Mouse (Mus musculus) frontal cortex, adult 2 months (tissue): ENCODE measurements around the gene Gm20388. TPM values are rescaled to one million over a fixed set of nuclear protein-coding genes. Genes with fewer than 3 reads are reported as not detected.
"Not testable (repeated sequence)": the region's sequence is repeated elsewhere in the genome, so short reads cannot be mapped to it uniquely, and the experiment has no call there.

Experiments used
- DNase-seq, 2 experiments: peaks; one replicate each; pipeline ENCODE4 v3.0.0; 2022; ENCODE audit warnings: low spot score in 1 of 2; ENCODE audit errors: extremely low spot score in 1 of 2
- polyA plus RNA-seq: library from polyadenylated mRNA; depleted of rRNA; stranded (reverse); fragments of >200 nt; gene quantifications from 2 replicates; pipeline ENCODE4 v1.2.3, GENCODE M21; 2012

Gene Gm20388
- polyA plus RNA-seq, 1 experiment = 22.2 TPM

DNA sequence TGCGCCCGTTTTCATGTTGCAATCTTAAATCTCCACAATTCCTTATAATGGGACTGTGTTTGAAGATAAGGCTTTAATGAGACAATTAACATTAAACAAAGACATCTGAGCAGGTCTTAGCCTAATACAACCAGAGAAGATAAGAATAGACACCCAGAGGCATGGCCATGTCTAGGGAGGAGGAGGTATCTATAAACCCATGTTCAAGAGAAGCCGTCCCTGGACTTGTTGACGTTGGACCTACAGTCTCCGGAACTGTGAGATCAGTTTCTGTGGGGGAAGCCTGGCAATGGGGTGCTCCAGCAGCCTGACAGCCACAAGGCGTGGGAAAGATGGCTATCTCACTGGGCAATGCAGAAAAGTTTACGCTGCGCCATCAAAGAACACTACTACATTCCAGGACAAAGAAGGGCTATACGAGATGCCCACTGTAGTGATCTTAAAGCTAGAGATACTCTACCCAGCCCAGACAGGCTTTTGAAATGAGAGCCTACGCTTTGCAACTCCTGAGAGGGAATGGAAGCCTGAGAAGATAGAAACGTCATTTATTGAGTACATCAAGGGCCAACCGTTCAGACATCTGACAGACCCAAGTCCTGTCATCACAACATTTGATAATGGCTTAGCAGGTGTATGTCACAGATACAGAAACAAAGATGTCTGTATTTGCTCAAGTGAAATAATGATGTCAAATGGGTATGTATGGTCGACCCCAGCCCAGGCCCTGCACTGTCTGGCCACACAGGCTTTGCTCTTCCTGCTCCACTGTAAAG lies 4079.8 kb downstream of the Gm20388 start:
- no peak for DNase-seq

- no peak for DNase-seq
These were observed 4081.9 kb downstream of the Gm20388 start for GRCm38 (mm10) chr8:123992587-123992986.

DNA sequence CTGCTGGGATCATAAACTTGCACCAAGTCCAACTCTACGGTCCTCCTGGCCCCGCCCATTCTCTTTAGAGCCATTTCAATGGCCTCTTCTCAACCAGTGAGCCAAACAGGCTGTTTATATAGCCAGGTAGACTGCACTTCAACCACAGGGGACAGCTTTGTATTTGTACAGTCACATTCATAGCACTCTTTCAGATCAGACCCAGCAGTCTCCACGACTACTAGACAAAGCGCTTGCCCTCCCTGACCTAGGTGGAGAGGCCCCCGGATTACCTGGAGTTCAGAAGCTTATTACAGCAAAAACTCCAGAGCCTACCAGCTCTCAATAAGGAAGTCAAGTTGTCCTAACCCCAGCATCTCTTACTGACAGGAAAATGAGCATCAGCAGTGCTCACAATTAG lies 4083.0 kb downstream of the Gm20388 start:
- DNase-seq = no peak

- no peak for DNase-seq
These were observed 4083.4 kb downstream of the Gm20388 start for GRCm38 (mm10) chr8:123993997-123994396.

DNA sequence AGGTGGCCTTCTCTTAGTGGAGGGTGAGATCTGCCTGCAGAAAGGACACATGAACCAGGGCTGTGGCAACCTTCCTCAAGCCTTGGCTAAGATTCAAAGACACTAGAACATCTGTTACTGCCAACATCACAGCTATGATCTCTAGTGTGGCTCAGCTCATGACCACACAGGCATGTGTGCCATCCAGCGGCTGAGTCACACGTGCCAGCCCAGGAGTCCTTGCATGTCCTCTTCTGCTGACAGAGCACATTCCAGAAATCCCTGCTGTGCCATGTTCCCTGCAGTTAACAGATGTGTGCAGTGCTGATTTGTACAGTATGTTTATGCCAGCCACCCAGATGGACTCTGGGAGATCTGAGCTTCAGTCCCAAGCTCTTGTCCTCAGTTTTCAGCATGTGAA lies 4088.9 kb downstream of the Gm20388 start:
- no peak for DNase-seq

DNA sequence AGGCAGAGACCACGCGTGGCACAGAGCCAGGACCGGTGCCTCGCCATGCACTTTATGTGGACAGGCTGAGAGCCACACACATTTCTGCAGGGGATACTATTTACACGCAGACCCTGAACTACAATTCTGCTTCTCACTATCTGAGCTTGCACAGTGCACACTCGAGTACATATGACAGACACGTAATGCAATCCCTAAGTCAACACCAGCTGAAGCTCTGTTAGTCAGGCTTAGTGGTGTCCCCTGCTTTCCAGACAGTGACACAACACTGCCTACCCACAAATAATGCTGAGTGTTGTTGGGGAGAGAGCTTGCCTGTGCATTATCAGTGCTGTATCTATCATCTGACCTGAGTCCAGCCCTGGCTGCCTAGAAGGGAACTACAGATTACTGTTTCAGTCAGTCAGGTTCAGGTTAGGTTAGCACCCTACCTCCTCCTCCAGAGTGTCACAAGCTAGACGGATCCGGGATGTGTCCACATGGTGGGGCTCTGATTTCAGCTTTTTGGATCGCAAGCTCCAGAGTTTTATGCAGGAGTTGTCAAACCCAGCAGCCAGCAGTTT lies 4092.0 kb downstream of the Gm20388 start:
- no peak for DNase-seq

DNA sequence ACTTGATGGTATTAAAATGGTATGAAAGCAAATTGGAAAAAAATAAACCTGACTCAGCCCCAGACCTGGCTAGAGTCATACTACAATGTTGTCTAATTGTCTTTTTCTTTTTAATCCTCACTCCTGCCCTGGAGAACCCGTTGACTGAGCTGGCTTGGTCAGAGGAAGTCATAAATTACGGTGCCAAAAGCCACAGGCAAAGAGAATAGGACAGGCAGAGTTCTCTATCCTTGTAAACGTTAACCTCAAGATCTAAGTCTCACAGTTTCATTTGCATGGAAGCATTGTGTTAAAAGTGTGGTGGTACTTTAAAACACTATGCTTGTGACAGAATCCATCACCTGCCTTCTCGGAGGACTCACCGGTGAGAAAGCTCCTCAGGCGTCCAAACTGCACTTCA lies 4097.2 kb downstream of the Gm20388 start:
- no peak for DNase-seq

DNA sequence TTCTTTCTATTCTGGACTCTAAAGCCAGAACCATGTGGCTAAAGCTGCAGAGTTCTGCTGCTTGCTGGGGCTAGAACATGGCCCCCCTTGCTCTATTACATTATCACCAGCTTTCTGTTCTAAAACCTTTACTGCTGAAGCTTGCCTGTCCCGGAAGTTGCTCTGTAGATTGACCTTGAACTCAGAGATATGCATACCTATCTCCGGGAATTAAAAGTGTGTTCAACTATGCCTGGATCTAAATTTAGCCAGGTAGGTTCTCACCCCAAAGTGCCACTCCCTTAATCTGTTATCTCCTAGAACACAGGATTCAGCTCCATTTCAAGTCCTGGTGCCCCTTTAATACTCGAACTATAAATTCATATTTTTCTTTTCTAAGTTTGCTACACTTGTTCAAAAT lies 4100.9 kb downstream of the Gm20388 start:
- no peak for DNase-seq

GRCm38 (mm10) chr8:124011989-124012586 lies 4101.4 kb downstream of the Gm20388 start:
- DNase-seq = no peak

DNA sequence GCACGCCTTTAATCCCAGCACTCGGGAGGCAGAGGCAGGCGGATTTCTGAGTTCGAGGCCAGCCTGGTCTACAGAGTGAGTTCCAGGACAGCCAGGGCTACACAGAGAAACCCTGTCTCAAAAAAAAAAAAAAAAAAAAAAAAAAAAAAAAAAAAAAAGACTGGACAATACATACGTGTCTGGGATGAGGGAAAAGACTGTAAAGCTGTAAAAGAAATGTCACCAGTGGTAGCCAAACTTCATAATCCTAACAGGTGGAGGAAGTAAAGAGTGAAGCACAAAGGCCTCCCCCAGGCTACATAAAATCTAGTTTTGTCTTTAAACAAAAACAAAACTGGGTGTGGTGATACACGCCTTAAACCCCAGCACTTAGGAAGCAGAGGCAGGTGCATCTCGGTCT lies 4103.7 kb downstream of the Gm20388 start:
- DNase-seq = not testable (repeated sequence)

DNA sequence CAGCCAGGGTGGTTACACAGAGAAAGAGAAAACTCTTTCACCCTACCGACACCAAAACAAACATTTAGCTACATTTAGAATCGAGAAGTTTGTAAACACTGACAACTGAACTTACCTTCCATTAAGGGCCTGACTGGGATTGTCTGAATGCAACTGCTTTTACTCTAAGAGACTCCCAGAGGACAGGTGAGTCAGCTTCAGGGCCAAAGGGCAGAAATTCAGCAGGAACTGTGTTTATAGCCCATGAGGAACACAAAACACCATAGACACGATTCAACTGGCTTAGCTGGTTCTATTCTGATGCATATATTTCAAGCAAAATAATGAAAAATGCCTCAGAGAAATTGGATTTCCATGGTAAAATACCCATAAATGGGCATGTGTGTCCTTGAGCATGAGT lies 4104.1 kb downstream of the Gm20388 start:
- no peak for DNase-seq

- DNase-seq = no peak
These were observed 4109.1 kb downstream of the Gm20388 start for GRCm38 (mm10) chr8:124019782-124020181.

DNA sequence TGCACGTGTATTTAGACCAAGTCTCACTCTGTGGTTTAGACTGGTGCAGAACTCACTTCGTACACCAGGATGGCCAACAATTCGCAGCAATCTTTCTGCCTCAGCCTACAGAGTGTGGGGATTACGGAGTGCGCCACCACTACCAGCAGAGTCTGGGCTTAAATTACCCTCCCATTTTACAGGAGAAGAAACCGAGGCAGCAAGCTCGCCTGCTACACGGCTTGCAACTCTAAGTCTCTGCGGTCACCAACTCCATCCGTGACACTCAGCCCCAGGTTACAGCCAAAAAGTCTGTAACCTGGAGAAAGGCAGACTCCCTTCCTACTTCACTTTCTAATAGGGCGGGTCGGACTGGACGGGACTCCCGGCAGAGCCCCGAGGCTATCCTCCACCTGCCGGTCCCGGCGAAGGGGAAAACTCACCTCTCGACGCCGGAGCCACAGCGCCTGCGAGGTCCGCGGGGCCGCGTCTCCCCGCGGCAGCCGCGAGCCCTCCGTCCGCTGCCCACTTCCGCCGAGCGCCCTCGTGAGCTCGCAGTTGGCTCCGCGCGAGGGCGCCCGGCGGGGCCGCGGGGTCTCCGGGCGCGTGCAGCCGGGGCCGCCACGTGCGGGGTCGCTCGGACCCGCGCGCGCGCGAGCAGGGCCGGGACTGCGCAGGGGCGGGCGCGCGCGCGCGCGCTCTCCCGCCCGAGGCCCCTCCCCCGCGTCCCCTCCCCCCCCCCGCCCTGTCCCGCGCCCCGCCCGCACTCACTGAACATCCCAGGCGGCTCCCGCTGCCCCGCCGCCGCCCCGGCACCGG lies 4110.0 kb downstream of the Gm20388 start:
- peak in 1 of 2 experiments; percentile 28 for DNase-seq

DNA sequence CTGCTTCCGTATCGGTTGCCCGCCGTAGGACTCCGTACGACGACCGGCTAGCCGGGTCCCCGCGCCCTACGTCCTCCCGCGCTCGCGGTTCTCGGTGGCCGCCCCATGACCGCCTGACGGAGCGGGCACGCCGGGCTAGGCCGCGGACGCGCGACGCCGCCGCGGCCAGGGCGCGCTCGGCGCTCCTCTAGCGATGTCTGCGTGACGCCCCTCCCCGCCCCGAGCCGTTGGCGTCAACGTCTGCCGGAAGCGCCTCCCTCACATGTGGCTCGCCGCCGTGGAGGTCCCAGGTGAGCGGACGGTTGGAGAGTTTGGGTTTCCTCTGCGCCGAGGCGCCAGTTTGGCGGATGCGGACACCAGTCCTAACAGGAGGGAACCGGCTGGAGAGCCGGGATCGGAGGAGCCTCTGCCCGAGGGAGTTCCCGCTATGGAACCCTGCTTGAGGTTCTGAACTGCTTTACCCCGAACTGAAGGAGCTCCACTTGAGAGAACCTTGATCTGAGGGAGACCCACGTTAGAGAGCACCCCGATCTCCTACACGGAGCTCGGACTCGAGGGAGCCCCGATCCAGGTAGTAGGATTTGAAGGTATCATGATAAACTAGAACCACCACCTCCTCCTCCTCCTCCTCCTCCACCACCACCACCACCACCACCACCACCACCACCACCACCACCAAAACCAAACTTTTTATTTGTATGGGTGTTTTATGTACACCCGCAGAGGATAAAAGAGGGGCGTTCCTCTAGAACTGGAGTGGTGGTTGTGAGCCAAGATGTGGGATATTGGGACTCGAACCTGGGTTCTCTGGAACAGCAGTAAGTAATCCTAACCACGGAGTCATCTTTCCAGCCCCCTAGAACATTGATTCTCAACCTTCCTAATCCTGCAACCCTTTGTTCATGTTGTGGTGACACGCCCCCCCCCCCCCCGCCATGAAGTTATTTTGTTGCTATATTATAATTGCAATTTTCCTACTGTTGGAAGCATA lies 4110.9 kb downstream of the Gm20388 start, which contains the start of the genes Taf5l and Urb2:
TSS of gene Taf5l (minus strand) at position 161 of the 991 bp plus-strand sequence.
TSS of gene Urb2 (plus strand) at position 272 of the 991 bp plus-strand sequence.
- peak; percentile 80 to 90 for DNase-seq

DNA sequence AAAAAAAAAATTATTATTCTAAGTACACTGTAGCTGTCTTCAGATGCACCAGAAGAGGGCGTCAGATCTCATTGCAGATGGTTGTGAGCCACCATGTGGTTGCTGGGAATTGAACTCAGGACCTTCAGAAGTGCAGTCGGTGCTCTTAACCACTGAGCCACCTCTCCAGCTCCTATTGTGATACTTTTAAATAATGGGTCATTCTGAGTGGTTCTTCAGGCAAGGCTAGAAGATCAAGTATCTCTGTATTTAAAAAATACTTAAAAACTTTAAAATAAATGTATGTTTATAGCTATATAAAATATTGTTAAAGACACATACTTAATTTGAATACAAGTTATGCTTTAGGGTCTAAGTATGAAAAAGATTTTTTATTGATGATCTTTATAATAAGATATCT lies 4115.6 kb downstream of the Gm20388 start:
- DNase-seq = not testable (repeated sequence)

- DNase-seq = no peak
These were observed 4117.2 kb downstream of the Gm20388 start for GRCm38 (mm10) chr8:124027831-124028230.

DNA sequence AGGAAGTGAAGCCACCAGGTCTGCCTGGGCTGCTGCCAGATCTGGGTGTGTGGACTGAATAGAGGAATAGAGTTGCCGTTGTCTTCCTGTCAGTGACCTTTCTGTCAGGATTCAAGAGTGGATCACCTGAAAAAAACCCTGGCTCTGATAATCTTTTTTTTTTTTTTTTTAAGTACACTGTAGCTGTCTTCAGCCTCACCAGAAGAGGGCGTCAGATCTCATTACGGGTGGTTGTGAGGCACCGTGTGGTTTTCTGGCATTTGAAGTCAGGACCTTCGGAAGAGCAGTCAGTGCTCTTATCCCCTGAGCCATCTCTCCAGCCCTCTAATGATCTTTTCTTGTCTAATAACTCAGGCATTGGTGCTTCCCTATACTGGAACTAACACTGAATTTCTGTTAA lies 4122.8 kb downstream of the Gm20388 start:
- no peak for DNase-seq

- no peak for DNase-seq
These were observed 4127.5 kb downstream of the Gm20388 start for GRCm38 (mm10) chr8:124038121-124038520.

DNA sequence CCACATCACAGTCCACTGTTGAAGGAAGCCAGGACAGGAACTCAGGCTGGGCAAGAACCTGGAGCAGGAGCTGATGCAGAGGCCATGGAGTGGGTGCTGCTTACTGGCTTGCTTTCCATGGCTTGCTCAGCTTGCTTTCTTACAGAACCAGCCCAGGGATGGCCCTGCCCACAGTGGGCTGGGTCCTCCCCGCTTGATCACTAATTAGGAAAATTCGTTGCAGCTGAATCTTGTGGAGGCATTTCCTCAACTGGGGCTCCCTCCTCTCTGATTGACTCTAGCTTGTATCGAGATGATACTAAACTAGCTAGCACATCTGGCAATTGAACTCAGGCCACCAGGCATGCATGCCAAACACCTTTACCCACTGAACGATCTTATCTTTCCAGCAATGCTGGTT lies 4128.7 kb downstream of the Gm20388 start:
- DNase-seq = no peak

DNA sequence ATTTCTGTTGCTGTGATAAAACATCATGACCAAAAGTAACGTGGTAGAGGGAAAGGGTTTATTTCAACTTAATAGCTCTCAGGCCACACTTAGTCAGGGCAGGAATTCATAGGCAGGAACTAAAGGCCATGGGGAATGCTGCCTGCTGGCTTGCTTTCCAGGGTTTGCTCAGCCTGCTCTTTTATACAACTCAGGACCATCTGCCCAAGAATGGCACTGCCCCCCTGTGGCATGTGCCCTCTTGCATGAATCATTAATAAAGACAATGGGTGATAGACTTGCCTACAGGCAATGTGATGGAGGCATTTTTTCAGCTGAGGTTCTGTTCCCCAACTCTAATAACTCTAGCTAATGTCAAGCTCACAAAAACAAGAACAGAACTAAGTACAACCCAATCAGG lies 4131.6 kb downstream of the Gm20388 start:
- no peak for DNase-seq
